8 mouse cellular contexts compared by ENCODE assay signal in the genomic region with DNA sequence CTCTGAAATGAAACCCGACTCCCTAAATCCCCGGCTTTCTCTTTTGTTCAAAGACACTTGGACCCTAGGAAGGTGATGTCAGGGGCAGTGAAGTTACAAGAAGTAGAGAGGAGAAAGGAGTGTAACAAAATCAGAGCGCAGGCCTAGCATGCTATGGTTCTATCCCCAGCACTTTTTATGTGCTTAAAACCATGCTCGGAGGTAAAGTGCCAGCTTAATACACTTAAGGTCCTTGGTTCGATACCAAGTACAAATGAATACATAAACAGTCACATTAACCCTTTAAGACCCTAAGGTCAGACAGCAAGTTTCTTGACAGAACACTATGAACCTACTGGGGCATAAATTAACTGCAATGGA. TPM values are rescaled to one million over a fixed set of nuclear protein-coding genes. Genes with fewer than 3 reads are reported as not detected.
DNase-seq lines count a peak whose midpoint lies in the region; ATAC-seq and TF ChIP-seq lines count a peak whose summit lies in the region.

No protein-coding gene starts in this region.

- intact Hi-C loops in left cerebral cortex, adult 2 months (cut with DNase I) = loop anchor here (10.0 kb wide), 1 partner anchor 282 kb away; no protein-coding TSS in a partner anchor

- H3K27ac ChIP-seq in left cerebral cortex, adult 2 months = no peak overlapping the region
- no peak overlapping the region for H3K27ac ChIP-seq in embryonic fibroblast, embryonic 13.5 days (ENCODE audit: insufficient read depth, low read length)
- 0 out of 2 replicates have a peak overlapping the region, but pooled peaks have one; percentile 82 for H3K27ac ChIP-seq in intestine, postnatal 0 days (ENCODE audit: low read depth, low read length)
- H3K27ac ChIP-seq in neural tube, embryonic 14.5 days (ENCODE audit: low read depth, low read length) = no peak overlapping the region; the same call in 1 of the 2 replicates

- 0 out of 2 replicates have a peak, but pooled peaks have one; percentile 1 for ATAC-seq in intestine, postnatal 0 days
- ATAC-seq in neural tube, embryonic 14.5 days (ENCODE audit: low read depth) = no peak

- DNase-seq in left cerebral cortex, adult 2 months (ENCODE audit: extremely low spot score in 1 of 2, low spot score in 2 of 2) = no peak
- no peak for DNase-seq in left cerebral cortex, adult 9 months (ENCODE audit: low spot score in 2 of 2)
- no peak for DNase-seq in layer of hippocampus, postnatal 10 days (ENCODE audit: low spot score in 2 of 2)
- no peak for DNase-seq in urinary bladder, postnatal 36 days (ENCODE audit: low spot score in 2 of 2)
- no peak for DNase-seq in gastrocnemius, adult 18-20 months (ENCODE audit: low spot score)

- H3K9me3 ChIP-seq in intestine, postnatal 0 days (ENCODE audit: control insufficient read depth) = no peaks in the 10 kb centered on the region
- no peaks in the 10 kb centered on the region for H3K9me3 ChIP-seq in neural tube, embryonic 14.5 days (ENCODE audit: control insufficient read depth, low read length)

- H3K4me1 ChIP-seq in embryonic fibroblast, embryonic 13.5 days (ENCODE audit: control insufficient read depth, insufficient read depth, low read length) = peaks cover 4% of the 10 kb centered on the region; the same call in 1 of the 2 replicates
- H3K4me1 ChIP-seq in intestine, postnatal 0 days (replicated peaks; ENCODE audit: control insufficient read depth, insufficient read depth, low read length) = no peaks in the 10 kb centered on the region
- H3K4me1 ChIP-seq in neural tube, embryonic 14.5 days (ENCODE audit: control insufficient read depth, insufficient read depth, low read length) = peaks cover 3% of the 10 kb centered on the region; the same call in 1 of the 2 replicates

- H3K9ac ChIP-seq in intestine, postnatal 0 days (ENCODE audit: low read depth, low read length) = no peak overlapping the region
- no peak overlapping the region for H3K9ac ChIP-seq in neural tube, embryonic 14.5 days (replicated peaks; ENCODE audit: low read depth, low read length)

- H3K27me3 ChIP-seq in intestine, postnatal 0 days (replicated peaks; ENCODE audit: control insufficient read depth, insufficient read depth, low read length) = no peaks in the 10 kb centered on the region
- 0 out of 2 replicates have a peak, but pooled peaks cover 3% of the 10 kb centered on the region for H3K27me3 ChIP-seq in neural tube, embryonic 14.5 days (ENCODE audit: control insufficient read depth, insufficient read depth, low read length)

- 7% methylated on average over 5 of the region's 5 CpGs for WGBS in intestine, postnatal 0 days
- 2% methylated on average over 5 of the region's 5 CpGs for WGBS in neural tube, embryonic 14.5 days

- H3K4me3 ChIP-seq in left cerebral cortex, adult 2 months = peak overlapping the region; percentile 76
- H3K4me3 ChIP-seq in embryonic fibroblast, embryonic 13.5 days (ENCODE audit: insufficient read depth, low read length) = peak overlapping the region; percentile 89
- H3K4me3 ChIP-seq in intestine, postnatal 0 days (ENCODE audit: low read depth, low read length) = peak overlapping the region; percentile 89
- peak overlapping the region; percentile 81 for H3K4me3 ChIP-seq in neural tube, embryonic 14.5 days (ENCODE audit: low read depth, low read length)

- TF ChIP-seq CTCF in left cerebral cortex, adult 2 months (IDR thresholded peaks at IDR 0.05) = no peak
- TF ChIP-seq CTCF in embryonic fibroblast, embryonic 13.5 days (IDR thresholded peaks at IDR 0.05; ENCODE audit: borderline replicate concordance, insufficient read depth, low read length) = no peak
- TF ChIP-seq CTCF in intestine, postnatal 0 days (IDR thresholded peaks at IDR 0.05; ENCODE audit: low read depth) = no peak

- TF ChIP-seq POLR2A in embryonic fibroblast, embryonic 13.5 days (IDR thresholded peaks at IDR 0.05; ENCODE audit: low read depth, low read length) = no peak

- H3K4me2 ChIP-seq in intestine, postnatal 0 days (replicated peaks; ENCODE audit: low read depth) = peak overlapping the region; percentile 99
- H3K4me2 ChIP-seq in neural tube, embryonic 14.5 days (ENCODE audit: low read depth, low read length) = peak overlapping the region; percentile 88

- H3K36me3 ChIP-seq in intestine, postnatal 0 days (ENCODE audit: control insufficient read depth, insufficient read depth) = no peaks in the 10 kb centered on the region
- H3K36me3 ChIP-seq in neural tube, embryonic 14.5 days (ENCODE audit: control insufficient read depth, insufficient read depth, low read length) = no peaks in the 10 kb centered on the region

RNA-seq across cellular contexts. Expression of a gene that starts 0.5 kb away (rescaled TPM):
- 10 to 100 TPM; 82.0 to 87.6 TPM for total RNA-seq in left cerebral cortex, adult 2 months (2021)
- 26.3 and 26.4 TPM in 2 replicates for polyA plus RNA-seq in embryonic fibroblast, embryonic 13.5 days (2011; ENCODE audit: insufficient read length, low read depth, missing spikeins)
- polyA plus RNA-seq in intestine, postnatal 0 days (2015; fragmentation: Nextera tagmentation; extraction: Ambion mirVana) = 10.1 and 16.6 TPM in 2 replicates
- polyA plus RNA-seq in neural tube, embryonic 14.5 days (2014; fragmentation: Nextera tagmentation; extraction: Ambion mirVana) = 37.0 and 48.5 TPM in 2 replicates
- total RNA-seq in layer of hippocampus, postnatal 10 days (2021) = 10 to 100 TPM; 47.8 to 54.7 TPM
- total RNA-seq in gastrocnemius, adult 18-20 months (2021) = 1 to 10 TPM; 2.1 to 2.8 TPM

Comparison
In these comparisons a context has a peak if more than half of its experiments do, and no peak if none do; other contexts are left out.
1. RNA of a gene that starts 0.5 kb away (total RNA-seq): 82.0 to 87.6 TPM in left cerebral cortex, adult 2 months and 47.8 to 54.7 TPM in layer of hippocampus, postnatal 10 days; 2.1 to 2.8 TPM in gastrocnemius, adult 18-20 months; every median in the first group is over 10 times any median in the second.
2. Peak in every context shown above with its lines, with median percentiles within 50 percentile points of each other: H3K4me3 ChIP-seq.